Mouse (Mus musculus) liver, adult 2 months (tissue): ENCODE measurements around the gene Micu1.

Experiments
- CTCF ChIP-seq: fragments of 200-500 bp; IDR thresholded peaks from 2 replicates; pipeline ENCODE4 v1.5.1; 2011; ENCODE audit warnings: low read depth, low read length, control low read depth
- POLR2A ChIP-seq: fragments of 200-500 bp; IDR thresholded peaks from 2 replicates; pipeline ENCODE4 v1.6.1; 2011; ENCODE audit warnings: low read length, control low read depth; ENCODE audit not compliant: insufficient read depth; ENCODE audit errors: extremely low read depth

GRCm38 (mm10) chr10:59741448-59741847 is 39.2 kb downstream of the Micu1 start:
- TF ChIP-seq CTCF = no peak
- TF ChIP-seq POLR2A = no peak
